Mouse (Mus musculus) stomach, embryonic 16.5 days (tissue): ENCODE measurements around the gene Rpa2. TPM values are rescaled to one million over a fixed set of nuclear protein-coding genes. Genes with fewer than 3 reads are reported as not detected.
A peak's percentile ranks its signal among the peaks of the same experiment; 100 is the strongest.

Source experiments
- ATAC-seq: fragments of 200-750 bp; cut with Nextera tagmentation; 2 replicates; pipeline ENCODE4 v1.8.0; 2017; ENCODE audit warnings: moderate number of reproducible peaks, moderate TSS enrichment; ENCODE audit not compliant: insufficient read depth, low FRiP score
- H3K27ac ChIP-seq: fragments of 300-500 bp; sonication (generic); 2 replicates; pipeline ENCODE4 v1.5.1; 2014; ENCODE audit warnings: low read length
- H3K27me3 ChIP-seq: fragments of 300-500 bp; sonication (generic); 2 replicates; pipeline ENCODE4 v1.6.1; 2014; ENCODE audit warnings: low read length, control low read depth, mixed read lengths; ENCODE audit not compliant: control insufficient read depth, insufficient read depth
- H3K36me3 ChIP-seq: fragments of 300-500 bp; sonication (generic); 2 replicates; pipeline ENCODE4 v1.6.1; 2014; ENCODE audit warnings: low read length; ENCODE audit not compliant: control insufficient read depth, insufficient read depth
- H3K4me1 ChIP-seq: fragments of 300-500 bp; sonication (generic); 2 replicates; pipeline ENCODE4 v1.6.1; 2014; ENCODE audit warnings: low read length, control low read depth, mixed read lengths; ENCODE audit not compliant: control insufficient read depth, insufficient read depth
- H3K4me2 ChIP-seq: fragments of 300-500 bp; sonication (generic); 2 replicates; pipeline ENCODE4 v1.6.1; 2014; ENCODE audit warnings: low read depth, low read length, mixed read lengths
- H3K4me3 ChIP-seq: fragments of 300-500 bp; sonication (generic); replicated peaks from 2 replicates; pipeline ENCODE4 v1.5.1; 2014; ENCODE audit warnings: mild to moderate bottlenecking, low read length
- H3K9ac ChIP-seq: fragments of 300-500 bp; sonication (generic); 2 replicates; pipeline ENCODE4 v1.6.1; 2014; ENCODE audit warnings: low read length
- H3K9me3 ChIP-seq: fragments of 300-500 bp; sonication (generic); replicated peaks from 2 replicates; pipeline ENCODE4 v1.6.1; 2016; ENCODE audit warnings: low read length, control low read depth; ENCODE audit not compliant: control insufficient read depth
- WGBS: fragments of 180-500 bp; shearing (Covaris S2); extraction: QIAGEN DNeasy Blood & Tissue Kit; methylation state at CpG from one replicate; pipeline ENCODE4 v1.1.7; 2014; 5-methylcytosine and 5-hydroxymethylcytosine counted together
- polyA plus RNA-seq: library from polyadenylated mRNA; unstranded; fragments of >200 nt; fragmentation: Nextera tagmentation; extraction: Ambion mirVana; gene quantifications from 2 replicates; pipeline ENCODE4 v1.2.1, GENCODE M21; 2015

Rpa2 gene
- polyA plus RNA-seq, result 67.0 and 75.3 TPM in 2 replicates

DNA sequence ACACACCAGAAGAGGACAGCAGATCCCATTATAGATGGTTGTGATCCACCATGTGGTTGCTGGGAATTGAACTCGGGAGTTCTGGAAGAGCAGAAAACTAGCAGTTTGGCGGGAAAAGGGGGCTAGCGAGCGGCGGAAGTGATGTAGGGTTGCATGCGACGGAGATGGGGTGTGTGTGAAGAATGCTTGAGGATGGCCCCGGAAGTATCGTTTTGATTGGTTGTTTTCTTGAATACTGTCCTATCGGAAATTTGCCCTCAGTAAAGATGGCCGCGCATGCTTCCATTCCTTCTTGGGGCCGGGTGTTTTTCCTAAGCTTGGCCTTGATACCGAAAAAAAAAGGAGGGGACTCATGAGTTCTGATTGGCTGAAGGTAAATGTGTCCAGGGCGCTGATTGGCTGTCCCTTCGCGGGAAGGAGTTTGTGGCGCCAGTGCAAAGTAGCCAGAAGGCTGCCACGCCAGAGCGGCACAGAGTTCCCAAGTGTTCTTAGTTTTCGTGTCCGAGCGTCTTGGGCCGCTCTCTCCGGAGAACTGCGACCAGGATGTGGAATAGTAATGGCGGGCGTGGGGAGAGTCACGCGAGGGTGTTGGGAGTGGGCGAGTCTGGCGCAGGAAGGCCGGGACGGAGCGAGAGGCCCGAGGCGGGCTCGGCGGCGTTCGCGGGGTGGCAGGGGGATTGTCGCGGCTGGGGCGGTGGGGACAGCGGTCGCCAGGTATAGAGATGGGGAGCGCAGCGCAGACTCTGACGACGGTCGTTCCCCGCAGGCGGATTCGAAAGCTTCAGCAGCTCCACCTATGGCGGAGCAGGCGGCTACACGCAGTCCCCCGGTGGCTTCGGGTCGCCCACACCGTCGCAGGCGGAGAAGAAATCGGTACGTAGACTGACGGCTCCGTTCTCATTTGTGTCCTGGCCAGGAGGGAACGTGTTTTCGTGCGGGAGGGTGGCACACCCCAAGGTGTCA, at the start of gene Rpa2:
TSS of gene Rpa2 (plus strand) at position 419 of the 963 bp plus-strand sequence.
- peak; percentile 97 for ATAC-seq
- Histone ChIP-seq H3K4me3 (peak within 1 kb of the TSS; percentile 85), H3K4me2 (peak within 1 kb of the TSS; percentile 86), H3K9ac (peak within 1 kb of the TSS; percentile 83), H3K27me3 (no peaks in the 10 kb centered on the region), H3K4me1 (peaks cover 7% of the 10 kb centered on the region; the same call in 1 of the 2 replicates), H3K36me3 (peaks cover 12% of the 10 kb centered on the region; the same call in 1 of the 2 replicates), H3K9me3 (no peaks in the 10 kb centered on the region), H3K27ac (peak within 1 kb of the TSS; percentile 53)
- WGBS, result under 1% methylated on average over 71 of the region's 71 CpGs

- Histone ChIP-seq H3K4me3 (no peak overlapping the region), H3K4me1 (0 out of 2 replicates have a peak, but pooled peaks cover 6% of the 10 kb centered on the region), H3K9me3 (no peaks in the 10 kb centered on the region), H3K27ac (no peak overlapping the region), H3K27me3 (no peaks in the 10 kb centered on the region), H3K36me3 (no peaks in the 10 kb centered on the region), H3K9ac (no peak overlapping the region), H3K4me2 (no peak overlapping the region)
- 83% methylated on average over 8 of the region's 8 CpGs for WGBS
- no peak for ATAC-seq
These were observed 39.9 kb upstream of the Rpa2 start for GRCm38 (mm10) chr4:132728233-132728632.

GRCm38 (mm10) chr4:132731616-132732015, 36.5 kb upstream of the Rpa2 start:
- Histone ChIP-seq H3K36me3 (no peaks in the 10 kb centered on the region), H3K4me2 (peak overlapping the region; percentile 90), H3K27me3 (no peaks in the 10 kb centered on the region), H3K27ac (no peak overlapping the region), H3K4me3 (peak overlapping the region; percentile 66), H3K9ac (peak overlapping the region; percentile 73), H3K9me3 (no peaks in the 10 kb centered on the region), H3K4me1 (0 out of 2 replicates have a peak, but pooled peaks cover 6% of the 10 kb centered on the region)
- 41% methylated on average over 12 of the region's 12 CpGs for WGBS
- no peak for ATAC-seq

DNA sequence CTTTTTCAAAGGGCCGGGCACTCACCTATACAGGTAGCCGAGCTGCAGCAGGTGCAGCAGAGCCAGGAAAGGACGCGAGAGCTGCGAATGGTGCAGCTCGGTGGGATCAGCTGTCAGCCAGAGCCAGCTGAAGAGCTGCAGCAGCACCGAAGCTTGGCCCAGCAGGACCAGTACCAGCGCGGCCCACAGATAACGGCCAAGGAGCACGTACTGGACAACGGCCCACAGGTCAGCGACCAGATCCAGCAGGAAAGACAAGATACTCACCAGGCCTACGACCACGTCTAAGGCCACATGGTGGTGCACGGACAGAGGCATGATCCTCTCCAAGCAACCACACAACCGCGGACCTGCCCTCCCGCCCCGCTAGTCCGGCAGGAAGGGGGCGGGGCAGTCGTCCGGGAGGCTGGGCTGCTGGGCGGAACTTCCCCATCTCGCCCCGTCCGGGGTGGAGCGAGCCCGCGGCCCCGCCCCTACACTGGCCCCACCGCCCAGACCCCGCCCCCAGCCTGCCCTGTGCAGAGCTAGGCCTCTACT, 35.9 kb upstream of the Rpa2 start, which contains the start of gene Xkr8:
TSS of gene Xkr8 (minus strand) at position 399 of the 537 bp plus-strand sequence.
- ATAC-seq, result peak; percentile 98
- H3K27me3 ChIP-seq, result no peaks in the 10 kb centered on the region
- peak within 1 kb of the TSS; percentile 73 for H3K9ac ChIP-seq
- H3K9me3 ChIP-seq, result no peaks in the 10 kb centered on the region
- H3K4me3 ChIP-seq, result peak within 1 kb of the TSS; percentile 66
- 0 out of 2 replicates have a peak, but pooled peaks cover 6% of the 10 kb centered on the region for H3K4me1 ChIP-seq
- 0 out of 2 replicates have a peak within 1 kb of the TSS, but pooled peaks have one; percentile 15 for H3K27ac ChIP-seq
- 1% methylated on average over 34 of the region's 34 CpGs for WGBS
- H3K4me2 ChIP-seq, result peak within 1 kb of the TSS; percentile 90
- no peaks in the 10 kb centered on the region for H3K36me3 ChIP-seq

DNA sequence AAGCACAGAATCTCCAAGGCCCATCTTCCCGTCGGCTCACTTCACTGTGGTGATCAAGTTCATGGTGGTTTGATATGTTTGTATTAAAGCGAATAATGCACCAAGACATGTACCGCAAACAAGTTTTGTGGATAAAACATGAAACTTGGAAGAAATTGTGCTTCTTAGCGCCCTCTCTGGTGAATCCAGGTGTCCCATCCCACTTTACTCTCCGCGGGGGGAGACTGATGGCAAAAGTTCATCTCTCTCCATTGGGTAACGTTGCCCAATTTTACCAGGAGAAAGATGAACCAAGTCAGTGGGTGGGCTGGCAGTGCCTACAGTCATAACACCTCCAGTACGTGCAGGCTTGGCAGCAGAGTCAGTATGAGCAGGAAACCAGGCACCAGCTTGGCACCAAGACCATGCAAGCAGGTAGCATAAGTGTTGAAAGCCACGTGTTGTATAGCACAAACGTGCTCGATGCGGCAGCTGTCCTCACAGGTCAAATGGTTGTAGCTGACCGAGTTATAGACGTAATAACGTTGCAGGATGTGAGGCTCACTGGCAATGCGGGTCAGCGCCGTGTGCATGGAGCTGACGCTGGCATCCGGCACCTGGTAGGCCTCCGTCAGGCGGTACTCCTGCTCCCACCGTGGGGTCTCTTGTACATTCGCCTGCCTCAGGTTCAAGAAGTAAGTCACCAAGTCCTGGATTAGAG, 34.9 kb upstream of the Rpa2 start:
- Histone ChIP-seq H3K27me3 (no peaks in the 10 kb centered on the region), H3K4me2 (no peak overlapping the region), H3K9me3 (no peaks in the 10 kb centered on the region), H3K4me1 (0 out of 2 replicates have a peak, but pooled peaks cover 6% of the 10 kb centered on the region), H3K9ac (no peak overlapping the region), H3K4me3 (no peak overlapping the region), H3K27ac (no peak overlapping the region), H3K36me3 (no peaks in the 10 kb centered on the region)
- no peak for ATAC-seq
- 89% methylated on average over 25 of the region's 25 CpGs for WGBS

GRCm38 (mm10) chr4:132734766-132735165, 33.4 kb upstream of the Rpa2 start:
- Histone ChIP-seq H3K9ac (no peak overlapping the region), H3K27me3 (no peaks in the 10 kb centered on the region), H3K27ac (no peak overlapping the region), H3K36me3 (no peaks in the 10 kb centered on the region), H3K4me2 (no peak overlapping the region), H3K4me1 (0 out of 2 replicates have a peak, but pooled peaks cover 6% of the 10 kb centered on the region), H3K4me3 (no peak overlapping the region), H3K9me3 (no peaks in the 10 kb centered on the region)
- ATAC-seq, result no peak
- WGBS, result 90% methylated on average over 2 of the region's 2 CpGs

DNA sequence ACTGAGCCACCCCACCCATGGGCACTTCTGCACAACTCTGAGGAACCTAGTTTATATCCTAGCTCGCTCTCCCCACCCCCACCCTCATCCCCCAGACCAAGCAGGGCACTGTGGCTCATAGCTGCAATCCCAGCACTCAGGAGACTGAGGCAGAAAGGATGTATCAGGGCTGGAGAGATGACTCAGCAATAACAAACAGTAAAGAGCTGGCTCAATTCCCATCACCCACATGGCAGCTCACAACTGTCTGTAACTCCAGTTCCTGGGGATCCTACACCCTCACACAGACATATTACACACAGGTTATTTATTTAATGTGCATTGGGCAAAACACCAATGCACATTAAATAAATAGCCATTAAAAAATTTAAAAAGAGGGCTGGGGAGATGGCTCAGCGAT, 32.7 kb upstream of the Rpa2 start:
- Histone ChIP-seq H3K27ac (no peak overlapping the region), H3K4me2 (no peak overlapping the region), H3K36me3 (no peaks in the 10 kb centered on the region), H3K4me3 (no peak overlapping the region), H3K4me1 (0 out of 2 replicates have a peak, but pooled peaks cover 6% of the 10 kb centered on the region), H3K9me3 (no peaks in the 10 kb centered on the region), H3K27me3 (no peaks in the 10 kb centered on the region), H3K9ac (no peak overlapping the region)
- ATAC-seq, result no peak
- WGBS, result 74% methylated on average over 2 of the region's 2 CpGs

DNA sequence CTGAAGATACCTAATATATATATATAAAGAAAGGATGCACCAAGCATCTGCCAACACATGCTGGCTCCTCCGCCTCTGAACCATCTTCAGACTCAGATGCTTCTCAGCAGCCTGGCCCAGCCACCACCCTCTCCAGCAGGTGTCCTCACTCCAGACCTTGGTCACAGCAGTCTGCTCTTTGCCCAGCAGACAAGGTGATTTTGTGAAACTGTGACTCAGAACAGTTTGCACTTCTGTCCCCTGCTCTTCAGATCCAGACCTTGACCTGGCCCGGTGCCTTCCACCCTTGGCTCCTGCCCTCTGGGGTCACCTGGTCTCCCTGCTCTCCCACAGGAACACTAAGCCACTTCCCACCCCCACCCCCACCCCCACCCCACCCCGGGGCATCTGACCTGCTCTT, 32.2 kb upstream of the Rpa2 start:
- no peak for ATAC-seq
- no peak overlapping the region for H3K9ac ChIP-seq
- WGBS, result 65% methylated on average over 3 of the region's 3 CpGs

More for the DNA sequence above, 32.2 kb upstream of the Rpa2 start:
- Histone ChIP-seq H3K9me3 (no peaks in the 10 kb centered on the region), H3K27ac (no peak overlapping the region), H3K36me3 (no peaks in the 10 kb centered on the region), H3K27me3 (no peaks in the 10 kb centered on the region), H3K4me3 (no peak overlapping the region), H3K4me1 (0 out of 2 replicates have a peak, but pooled peaks cover 6% of the 10 kb centered on the region), H3K4me2 (no peak overlapping the region)
